Mouse (Mus musculus) T-cell, adult 2 months (primary cell): ENCODE results near the gene Ccr10.

ENCODE experiments used
- DNase-seq: peaks from one replicate; pipeline ENCODE4 v3.0.0; 2022; ENCODE audit warnings: low spot score

The Ccr10 gene

DNA sequence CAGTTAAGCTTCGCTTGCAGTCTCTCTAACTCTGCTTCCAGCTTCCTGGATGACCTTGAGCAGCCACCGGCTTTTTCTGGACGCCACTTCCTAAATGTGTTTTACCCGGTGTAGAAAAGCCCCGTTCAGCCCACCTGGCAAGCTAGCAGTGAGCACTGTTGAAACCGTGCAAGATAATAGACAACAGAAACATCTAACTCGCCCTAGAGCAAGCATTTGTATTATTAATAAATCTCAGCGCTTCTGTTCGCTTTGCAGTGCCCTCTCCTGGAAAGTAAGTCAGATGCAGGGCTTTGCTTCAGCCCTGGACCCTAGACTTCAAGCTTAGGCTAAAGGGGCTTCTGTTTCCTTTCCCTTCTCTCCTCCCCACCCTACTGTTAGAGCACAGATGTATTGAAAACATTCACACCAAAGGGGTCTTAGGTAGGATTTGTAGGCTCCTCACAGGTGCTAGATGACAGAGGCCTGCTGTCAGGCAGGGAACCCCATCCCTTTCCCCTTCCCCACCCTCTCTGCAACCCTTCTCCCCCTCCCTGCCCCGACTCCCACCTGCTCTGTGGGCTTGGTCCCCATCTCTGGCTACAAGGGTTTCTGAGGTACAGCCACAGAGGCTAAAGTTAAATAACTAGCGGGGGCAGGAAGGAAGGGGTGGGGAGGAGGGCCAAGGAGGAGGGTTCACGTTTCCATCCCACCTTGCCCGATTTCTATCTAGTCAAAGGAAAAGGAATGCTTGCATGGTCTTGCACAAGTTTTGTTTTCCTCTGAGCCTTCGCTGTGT is at the start of gene Ccr10:
TSS of gene Ccr10 (minus strand) at position 593 of the 778 bp plus-strand sequence.
- no peak for DNase-seq

DNA sequence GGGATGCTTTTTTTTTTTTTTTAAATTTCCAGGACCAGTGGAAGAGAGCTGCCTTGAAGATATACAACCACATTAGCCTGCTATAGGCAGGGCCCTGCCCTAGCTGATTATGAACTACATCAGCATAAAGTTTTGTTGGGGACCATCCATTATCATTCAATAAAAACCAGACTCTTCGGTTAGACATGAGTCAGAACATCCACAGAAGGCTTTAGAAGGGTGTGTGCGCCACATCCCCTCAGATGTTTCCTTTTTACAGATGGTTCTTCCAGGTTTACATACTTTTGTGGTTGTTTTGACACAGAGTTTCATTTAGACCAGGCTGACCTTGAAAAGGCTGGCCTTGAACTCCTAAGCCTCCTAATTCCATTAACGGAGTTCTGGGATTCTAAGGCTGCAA is 49.1 kb upstream of the Ccr10 start:
- no peak for DNase-seq

DNA sequence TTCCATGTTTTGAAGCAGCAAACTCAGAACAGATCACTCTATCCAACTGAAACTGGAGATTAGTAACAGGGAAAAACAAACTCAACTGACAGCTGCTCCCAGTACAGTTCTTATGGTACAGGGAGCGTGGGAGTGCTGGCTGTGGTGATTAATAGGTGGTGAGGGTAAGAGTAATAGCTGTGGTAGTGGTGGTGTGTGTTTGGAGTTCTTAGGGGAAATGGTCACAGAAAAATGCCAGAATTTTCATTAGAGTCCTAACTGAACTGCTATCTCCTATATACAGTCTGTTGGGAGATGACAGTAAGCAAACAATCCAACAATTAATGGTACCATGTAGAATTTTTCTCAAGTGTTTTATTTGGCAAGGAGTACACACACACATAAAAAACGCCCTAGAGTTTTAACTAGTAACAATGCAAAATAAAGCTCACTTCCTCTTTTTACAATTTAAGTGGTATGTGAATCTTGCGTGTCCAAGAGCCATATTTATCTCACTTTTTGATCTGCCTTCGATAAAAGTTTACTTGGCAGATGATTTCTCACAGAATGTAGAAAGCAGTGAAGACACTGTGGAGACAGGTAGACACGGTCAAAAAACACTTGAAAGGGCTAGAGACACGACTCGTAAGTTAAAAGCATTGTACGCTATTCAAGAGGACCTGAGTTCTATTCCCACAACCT is 46.2 kb upstream of the Ccr10 start:
- DNase-seq: no peak

DNA sequence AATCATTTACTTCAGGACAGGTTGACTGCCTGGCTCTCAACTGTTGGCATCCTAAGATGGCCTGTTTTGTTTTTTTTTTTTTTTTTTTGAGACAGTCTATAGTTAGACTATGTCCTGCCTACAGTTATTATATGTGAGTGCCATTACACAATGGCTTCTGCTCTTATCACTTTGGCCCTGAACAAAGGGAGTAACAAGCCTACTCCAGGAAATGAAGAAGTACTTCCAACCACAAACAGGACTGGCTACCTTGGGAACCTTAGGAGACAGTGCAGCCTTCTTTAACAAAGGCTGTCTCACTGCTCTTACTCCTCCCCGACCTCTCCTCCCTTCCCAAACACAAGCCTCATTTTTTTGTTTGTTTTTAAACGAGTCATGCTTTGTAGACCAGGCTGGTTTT is 45.6 kb upstream of the Ccr10 start:
- DNase-seq: no peak

DNA sequence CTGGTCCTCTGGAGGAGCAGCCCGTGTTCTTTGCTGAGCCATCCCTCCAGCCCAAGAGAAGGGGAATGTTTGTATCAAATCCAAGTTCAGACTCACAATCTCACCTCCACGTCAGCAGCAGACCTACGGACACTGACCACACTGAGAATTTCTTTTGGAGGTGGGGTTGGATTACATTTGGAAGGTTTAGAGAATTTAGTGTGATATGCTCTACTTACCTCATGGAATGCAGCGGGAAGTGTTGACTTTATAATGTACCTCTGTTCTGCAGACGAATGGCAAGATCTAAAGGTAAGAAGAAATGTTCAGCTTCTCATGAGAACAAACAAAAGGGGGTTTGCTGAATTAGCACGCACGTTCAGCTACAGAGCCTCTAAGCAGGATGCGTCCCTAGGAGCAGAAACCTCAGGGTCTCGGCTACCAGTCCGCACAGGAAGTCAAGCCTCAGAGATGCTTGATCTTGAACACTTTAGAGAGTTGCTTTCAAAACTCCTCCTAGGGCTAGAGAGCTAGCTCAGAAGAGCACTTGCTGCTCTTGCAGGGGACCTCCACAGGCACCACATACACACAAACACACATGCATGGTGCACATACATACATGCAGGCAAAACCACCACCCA is 43.3 kb upstream of the Ccr10 start:
- DNase-seq: peak; percentile 59

DNA sequence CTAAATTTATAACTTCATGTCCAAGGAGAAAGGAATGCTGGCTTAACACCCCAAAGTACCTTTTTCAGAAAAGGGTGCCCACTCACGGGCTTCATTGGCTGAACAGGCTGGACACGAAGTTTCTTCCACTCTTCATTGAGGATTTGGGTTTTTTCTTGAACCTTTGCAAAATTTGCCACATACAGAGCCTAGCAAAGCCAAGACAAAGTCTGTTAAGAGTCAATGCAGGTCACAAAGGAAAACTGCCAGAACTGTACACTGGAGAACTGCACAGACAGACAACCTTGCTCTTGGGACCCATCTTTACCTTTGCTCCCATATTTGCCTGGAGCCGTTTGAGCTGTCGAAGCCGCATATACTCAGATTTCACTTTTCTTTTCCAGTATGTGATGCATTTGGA is 41.7 kb upstream of the Ccr10 start:
- DNase-seq: no peak

DNA sequence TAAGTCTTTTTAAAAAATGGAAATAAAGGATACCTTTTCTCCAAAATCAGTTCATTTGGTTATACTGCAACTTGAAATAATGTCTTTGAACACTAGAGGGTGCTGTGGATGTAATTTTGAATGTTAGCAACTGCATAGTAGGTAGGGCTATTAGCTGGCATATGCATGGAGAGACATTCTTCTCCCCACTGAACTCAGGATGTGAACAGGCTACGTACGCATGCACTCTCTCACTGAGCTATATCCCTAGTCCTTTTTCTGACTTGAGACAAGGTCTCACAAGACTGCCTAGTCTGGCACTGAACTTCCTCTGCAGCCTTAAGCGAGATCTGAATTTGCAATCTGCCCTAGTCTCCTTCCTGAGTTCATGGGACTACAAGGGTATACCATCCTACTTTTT is 36.7 kb upstream of the Ccr10 start:
- peak; percentile 49 for DNase-seq

DNA sequence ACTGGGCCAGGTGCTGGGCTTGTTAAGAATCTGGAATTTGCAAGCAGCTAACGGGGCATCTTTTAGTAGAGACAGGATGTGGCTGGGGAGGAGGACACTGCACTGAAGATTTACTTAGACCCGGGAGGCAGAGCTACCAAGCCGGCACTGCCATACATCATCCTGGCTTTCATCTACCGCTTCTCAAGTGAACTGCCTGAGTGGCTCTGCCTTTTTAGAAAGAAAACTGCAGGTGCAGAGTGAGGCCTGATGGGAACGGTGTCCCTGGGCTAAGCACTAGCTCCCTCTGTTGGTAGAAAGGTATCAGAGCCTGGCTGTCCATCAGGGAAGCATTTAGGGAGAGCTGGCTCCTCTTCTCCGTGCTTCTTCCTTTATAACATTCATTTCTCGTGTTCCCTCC is 25.7 kb upstream of the Ccr10 start:
- peak; percentile 55 for DNase-seq

DNA sequence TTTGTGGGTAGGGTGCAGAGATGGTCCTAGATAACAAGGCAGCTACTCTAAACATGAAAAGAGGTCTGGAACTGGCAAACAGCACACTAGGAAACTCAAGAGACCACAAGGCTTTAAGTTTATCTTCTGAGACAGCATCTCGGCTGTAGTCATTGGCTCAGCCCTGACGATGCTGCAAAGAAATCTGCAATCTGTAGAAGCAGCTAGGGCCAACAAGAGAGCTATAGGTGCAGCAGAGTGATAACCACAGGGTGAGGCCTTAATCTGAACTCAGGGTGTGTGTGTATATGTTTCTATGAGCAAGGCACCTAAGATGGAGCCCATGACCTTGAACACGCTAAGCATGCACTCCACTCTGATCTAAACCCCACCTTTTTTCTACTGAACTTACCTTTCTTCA is 24.3 kb upstream of the Ccr10 start:
- no peak for DNase-seq

DNA sequence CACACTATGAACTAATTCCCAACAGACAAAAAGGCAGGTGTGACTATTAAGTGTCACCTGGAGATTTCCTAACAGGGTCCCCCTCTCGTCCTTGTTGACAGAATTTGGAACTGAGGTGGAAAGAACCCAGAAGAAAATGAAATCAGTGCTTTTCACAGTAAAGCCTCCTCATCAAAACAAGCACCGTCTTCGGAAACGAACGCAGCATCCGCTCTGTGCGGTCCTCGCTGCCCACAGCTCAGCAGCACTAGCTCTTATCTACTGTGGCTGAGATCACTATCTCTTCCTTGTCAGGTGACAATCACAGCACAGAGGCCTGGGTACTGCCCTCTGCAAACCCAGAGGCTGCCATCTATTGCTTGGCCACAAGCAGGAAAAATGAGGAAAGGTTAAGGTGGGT is 20.9 kb upstream of the Ccr10 start:
- DNase-seq: peak; percentile 64

DNA sequence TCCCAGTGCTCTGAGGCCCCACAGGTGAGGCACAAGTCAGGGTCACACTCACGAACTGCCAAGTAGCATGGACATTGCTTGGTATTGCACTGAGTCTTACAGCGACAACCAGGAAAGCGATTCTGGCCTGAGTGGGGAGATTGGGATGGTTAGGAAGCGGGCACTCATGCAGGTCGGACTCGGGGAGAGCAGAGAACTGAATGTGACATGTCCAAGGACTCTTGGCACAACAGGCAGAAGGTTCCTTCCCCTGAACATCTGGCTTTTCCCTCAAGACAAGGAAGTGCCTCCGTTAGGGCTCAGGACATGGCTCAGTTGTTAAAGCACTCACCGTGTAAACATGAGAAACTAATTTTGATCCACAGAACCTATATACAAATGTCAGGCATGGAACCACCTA is 20.3 kb upstream of the Ccr10 start:
- no peak for DNase-seq

DNA sequence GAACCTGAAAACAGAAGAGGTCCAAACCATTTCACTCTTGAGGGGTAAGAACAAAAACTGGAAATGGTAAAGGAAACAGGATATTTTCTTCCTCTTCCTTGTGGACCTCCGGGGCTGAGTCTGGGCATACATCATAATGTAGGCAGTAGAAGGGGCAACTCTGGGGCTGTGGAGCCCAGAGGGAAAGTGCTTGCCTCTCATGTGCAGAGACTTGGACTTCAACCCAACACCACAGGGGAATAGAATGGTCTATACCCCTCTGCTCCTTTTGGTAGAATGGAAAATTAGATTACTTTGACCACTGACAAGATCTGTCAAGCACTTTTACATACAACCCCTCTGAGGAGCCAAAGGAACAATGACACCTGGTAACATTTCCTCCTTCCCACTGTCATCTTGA is 19.9 kb upstream of the Ccr10 start:
- DNase-seq: no peak

DNA sequence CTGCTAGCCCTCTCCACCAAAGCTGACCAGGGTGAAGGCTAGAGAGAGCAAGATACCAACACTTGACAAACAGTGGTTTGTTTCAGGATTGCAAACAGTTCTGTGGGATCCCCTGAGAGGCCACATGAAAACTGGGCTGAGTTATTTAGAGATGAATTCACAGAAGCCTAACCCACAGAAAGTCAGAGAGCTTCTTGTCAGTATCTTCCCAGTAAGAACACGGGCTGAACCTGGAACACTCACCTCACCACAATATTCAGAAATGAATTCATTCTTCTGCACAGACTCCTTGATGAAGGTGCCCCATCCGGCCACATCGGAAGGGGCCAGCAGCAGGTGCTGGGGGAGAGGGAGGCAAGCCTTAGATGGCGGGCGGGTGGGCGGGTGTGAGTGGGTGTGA is 19.4 kb upstream of the Ccr10 start:
- DNase-seq: no peak

DNA sequence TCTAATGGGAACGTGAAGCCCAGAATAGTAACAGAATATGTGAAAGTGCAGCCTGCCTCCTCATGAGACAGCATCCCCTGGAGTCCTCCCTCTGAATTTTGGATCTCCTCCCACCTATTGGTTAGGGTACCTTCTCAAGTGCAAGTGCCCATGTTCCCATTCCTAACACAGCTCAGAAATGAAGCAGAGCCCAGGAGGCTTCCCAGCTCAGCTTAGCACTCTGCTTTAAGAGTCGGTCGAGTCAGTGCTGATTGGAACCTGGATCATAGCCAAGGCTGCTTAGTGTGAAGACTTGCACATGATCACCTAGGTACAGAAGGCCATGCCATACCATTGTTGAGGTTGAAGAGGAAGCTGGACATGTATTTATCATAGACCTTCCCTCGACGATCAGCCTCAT is 18.9 kb upstream of the Ccr10 start:
- no peak for DNase-seq

DNA sequence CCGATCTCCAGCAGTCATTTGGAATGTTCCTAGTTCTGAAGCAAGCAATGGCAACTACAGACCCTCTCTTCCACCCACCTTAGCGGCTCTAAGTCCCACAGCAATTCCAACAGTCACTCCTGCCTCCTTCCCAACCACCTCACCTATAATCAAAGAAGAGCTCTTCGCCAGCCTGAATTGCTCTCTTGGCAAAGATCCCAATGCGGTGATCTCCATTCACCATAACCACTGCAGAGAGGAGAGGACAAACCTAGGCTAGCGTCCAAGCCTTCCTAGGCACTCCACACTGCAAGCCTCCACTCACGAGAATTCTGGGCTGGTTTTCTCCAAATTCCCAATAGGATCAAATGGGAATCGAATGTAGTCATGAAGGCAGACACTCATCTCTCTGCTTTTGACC is 17.8 kb upstream of the Ccr10 start:
- no peak for DNase-seq

DNA sequence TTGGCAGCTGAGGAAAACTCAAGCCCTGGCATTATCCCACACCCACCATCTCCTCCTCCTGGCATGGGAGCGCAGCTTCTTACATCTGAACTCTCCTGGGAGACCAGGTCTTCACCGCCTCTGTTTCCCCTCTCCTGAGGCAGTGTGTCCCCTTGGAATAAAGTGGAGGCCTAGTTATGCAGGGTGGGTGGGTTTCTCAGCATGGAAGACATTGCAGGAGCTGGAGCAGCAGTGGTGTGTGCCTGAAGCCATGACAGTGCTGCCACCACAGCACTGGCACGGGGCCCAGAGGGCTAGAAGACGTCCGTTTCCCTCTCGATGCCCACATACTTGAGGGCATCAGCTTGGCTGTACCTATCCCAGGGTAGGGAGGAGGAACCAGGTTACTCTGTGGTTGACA is 17.4 kb upstream of the Ccr10 start:
- DNase-seq: no peak

DNA sequence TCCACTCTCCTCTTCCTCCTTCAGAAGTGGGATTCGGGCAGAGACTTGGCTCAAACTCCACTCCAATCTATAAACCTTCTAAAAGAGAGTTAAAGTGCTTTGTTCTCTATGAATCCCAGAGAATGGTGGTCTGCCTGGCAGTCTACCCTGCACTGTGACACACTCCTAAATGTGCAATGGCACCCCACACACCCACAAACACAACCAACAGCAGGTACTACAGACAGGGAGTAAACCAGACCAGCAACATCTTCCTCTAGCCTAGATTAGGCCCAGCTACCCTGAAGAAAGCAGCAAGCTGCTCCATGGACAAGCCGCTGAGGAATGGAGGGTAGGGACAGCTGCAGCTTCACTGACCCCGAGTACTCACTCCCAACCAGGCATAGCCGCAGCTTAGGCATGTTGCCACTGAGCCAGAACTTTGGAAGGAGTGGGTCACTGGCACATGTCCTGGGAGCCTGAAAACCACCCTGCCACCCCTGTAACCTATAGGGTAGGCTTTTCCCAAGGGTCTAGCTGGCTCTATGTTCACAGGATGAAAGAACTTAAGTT is 16.8 kb upstream of the Ccr10 start:
- DNase-seq: no peak

DNA sequence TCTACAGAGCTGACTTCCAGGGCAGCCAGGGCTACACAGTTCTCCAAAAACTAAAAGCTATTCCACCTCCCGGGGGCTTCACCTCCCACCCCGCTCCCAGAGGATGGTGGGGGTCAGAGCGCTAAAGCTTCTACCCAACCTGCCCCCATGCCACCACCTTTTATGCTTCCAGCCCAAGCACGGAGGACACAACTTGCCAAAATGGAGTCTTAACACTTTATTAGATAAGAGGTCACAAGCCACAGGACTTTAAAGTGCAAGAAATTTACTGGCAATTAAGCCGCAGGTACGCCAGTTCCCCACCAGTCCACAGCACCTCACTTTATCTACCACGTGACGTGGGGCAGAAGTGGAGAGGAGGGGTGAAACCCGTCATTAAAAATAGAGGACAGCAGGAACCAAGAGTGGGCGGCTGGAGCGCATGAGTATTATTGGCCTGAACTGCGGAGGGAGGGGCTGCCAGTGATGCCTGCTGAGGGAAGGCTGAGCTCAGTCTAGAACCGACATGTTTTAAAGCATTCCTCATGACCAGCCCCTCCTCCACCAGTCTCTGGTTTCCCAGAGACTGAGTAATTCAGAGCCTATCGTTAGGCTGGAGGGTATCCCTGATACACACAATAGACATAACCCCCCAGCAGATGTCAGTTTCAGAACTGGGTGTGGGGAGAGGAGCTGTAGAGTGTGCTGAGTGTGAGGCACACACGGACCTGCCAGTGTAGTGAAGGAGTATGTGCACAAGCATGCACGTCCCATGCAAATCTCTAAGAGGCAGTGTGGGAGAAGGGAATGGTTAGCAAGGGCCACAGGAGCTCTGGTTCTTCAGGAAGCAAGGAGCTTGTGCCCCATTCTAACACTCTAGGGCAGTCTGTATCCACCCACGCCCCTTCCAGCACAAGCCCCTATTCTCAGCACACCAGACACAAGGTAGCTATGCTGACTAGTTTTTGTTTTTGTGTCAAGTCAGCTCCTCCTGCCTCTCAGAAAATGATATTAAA is 16.0 kb upstream of the Ccr10 start:
- DNase-seq: no peak

DNA sequence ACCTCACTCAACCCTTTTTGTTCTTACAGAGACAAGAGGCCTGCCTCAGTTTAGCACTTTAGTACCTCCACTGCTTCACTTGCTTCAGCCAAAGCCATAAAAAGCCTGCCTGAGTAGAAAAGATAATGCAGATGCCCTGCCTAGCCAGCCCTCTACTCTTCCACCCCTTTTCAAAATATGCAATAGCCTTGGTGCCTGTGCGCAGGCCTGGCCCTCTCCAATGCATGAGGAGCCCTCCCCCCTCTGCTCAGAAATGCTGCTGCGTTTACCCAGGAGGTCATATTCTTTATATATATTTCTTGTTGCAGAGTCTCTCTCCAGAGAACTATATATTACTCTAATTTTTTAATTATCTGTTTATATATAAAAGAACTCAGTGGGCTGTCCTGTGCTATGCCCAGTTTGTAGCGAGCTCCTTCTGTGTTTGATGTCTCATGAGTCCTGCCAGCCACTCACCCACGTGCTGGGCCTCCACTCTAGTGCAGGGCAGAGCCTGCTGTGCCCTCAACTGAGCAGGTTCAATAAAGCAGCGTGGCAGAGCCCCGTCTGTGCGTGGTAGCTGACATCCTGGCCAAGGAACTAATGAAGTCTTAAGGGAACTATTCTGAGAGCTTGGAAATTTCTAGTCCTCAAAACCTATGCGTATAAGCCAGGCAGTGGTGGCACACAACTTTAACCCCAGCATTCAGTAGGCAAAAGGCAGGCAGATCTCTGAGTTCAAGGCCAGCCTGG is 15.1 kb upstream of the Ccr10 start:
- DNase-seq: no peak

DNA sequence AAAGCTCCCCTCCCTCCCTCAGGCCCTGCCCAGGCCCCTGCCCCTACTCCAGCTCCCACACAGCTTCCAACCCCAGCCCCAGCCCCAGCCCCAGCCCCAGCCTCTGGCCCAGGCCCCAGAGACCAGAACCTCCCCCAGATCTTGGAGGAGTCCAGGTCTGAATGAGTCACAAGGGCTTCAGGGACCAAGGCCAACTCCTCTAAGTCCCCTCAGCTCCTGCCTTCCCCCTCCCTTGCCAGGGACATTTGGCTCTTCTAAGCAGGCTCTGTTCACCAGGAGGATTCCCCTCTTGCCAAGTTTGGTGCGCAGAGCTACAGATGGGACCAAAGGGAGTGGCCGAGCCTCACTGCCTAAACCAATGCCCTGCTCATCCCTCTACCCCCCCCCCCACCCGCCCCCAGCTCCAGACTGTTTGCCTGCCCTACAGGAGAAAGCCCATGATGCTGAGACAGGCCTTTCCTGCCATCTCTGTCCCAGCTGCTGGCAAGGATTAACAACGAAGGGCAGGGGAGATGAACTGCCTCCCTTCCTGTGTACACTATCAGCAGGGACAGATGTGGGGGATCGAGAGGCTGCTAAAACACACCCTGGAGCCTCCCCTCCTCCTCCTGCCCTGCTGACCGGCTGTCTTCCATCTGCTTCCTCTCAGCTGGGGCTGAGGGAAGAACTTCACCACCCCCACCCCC is 14.4 kb upstream of the Ccr10 start:
- DNase-seq: no peak
